Mouse (Mus musculus): ENCODE measurements around the gene Traf3ip2. TPM values are rescaled to one million over a fixed set of nuclear protein-coding genes. Genes with fewer than 3 reads are reported as not detected.
A peak's percentile ranks its signal among the peaks of the same experiment; 100 is the strongest.

Gene Traf3ip2
- polyA plus RNA-seq (2015; fragmentation: Nextera tagmentation; extraction: Ambion mirVana): 25.8 and 29.4 TPM in 2 replicates

DNA sequence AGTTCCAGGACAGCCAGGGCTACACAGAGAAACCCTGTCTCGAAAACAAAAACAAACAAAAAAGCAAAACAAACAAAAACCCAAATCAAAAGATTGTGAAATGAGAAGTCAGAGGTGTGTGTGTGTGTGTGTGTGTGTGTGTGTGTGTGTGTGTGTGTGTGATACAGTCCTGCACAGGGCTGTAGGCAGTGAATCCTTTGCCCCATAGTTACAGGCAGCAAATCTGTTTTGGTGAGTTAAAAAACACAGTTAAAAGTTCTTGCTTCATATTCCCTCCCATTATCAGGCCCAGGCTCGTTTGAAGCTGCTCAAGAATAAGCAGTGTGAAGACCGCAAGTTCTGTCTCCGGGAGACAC, at the start of gene Traf3ip2:
Gene Traf3ip2, plus strand, starts transcription at position 302 of the 356 bp plus-strand sequence.
- H3K4me2 ChIP-seq (replicated peaks): peak within 1 kb of the TSS; percentile 65
- H3K9ac ChIP-seq: peak within 1 kb of the TSS; percentile 50
- peak within 1 kb of the TSS; percentile 41 for H3K4me3 ChIP-seq (replicated peaks)
- H3K36me3 ChIP-seq: 0 out of 2 replicates have a peak, but pooled peaks cover 2% of the 10 kb centered on the region
- peak within 1 kb of the TSS; percentile 97 for H3K27ac ChIP-seq
- peaks cover 28% of the 10 kb centered on the region for H3K4me1 ChIP-seq (replicated peaks)
- WGBS: 19% methylated on average over 4 of the region's 4 CpGs
- ATAC-seq: peak; percentile 31
- H3K27me3 ChIP-seq (replicated peaks): no peaks in the 10 kb centered on the region
- no peaks in the 10 kb centered on the region for H3K9me3 ChIP-seq

DNA sequence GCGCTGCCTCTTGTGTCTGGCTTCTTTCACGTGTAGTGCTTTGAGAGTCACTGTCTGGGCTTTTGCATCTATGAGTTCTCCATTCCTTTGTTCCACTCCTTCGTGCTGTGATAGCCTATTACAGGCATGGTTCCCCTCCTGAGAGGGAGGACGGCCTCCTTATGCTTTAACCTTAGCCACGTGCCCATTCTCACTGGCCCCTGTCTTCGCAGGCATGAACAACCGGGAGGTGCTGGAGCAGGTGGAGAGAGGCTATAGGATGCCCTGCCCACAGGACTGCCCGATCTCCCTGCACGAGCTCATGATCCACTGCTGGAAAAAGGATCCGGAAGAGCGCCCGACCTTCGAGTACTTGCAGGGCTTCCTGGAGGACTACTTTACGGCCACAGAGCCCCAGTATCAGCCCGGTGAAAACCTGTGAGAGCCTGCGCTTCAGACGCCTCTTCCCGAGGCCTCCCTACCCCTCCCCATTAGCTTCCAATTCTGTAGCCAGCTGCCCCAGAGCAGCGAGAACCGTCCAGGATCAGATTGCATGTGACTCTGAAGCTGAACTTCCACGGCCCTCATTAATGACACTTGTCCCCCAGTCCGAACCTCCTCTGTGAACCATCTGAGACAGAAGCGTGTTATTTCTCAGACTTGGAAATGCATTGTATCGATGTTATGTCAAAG, 49.0 kb upstream of the Traf3ip2 start:
- peaks cover 12% of the 10 kb centered on the region for H3K4me1 ChIP-seq (replicated peaks)
- 43% methylated on average over 24 of the region's 24 CpGs for WGBS
- ATAC-seq: peak; percentile 25; the same call in 1 of the 2 replicates
- peak overlapping the region; percentile 48; the same call in 1 of the 2 replicates for H3K27ac ChIP-seq
- H3K4me2 ChIP-seq (replicated peaks): no peak overlapping the region
- no peaks in the 10 kb centered on the region for H3K9me3 ChIP-seq
- no peak overlapping the region for H3K4me3 ChIP-seq (replicated peaks)
- H3K36me3 ChIP-seq: no peaks in the 10 kb centered on the region
- H3K9ac ChIP-seq: no peak overlapping the region
- no peaks in the 10 kb centered on the region for H3K27me3 ChIP-seq (replicated peaks)

DNA sequence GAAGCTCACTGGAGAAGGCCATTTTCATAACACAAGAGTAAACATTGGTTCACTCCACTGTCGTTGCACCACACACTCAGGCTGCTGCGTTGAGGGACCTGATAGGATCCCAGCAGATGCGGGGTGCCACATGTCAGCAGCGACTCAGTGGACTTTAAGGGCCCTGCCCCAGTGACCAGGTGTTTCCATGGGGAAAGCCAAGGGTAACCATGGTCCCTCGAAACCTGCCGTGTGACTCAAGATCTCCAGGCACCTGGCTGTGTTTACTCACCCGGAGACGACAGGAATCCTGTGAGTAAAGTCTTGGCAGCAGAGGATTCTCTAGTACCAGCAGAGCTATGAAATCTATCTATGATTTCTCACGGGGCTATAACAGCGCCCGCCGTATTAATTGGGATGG, 45.8 kb upstream of the Traf3ip2 start:
- Histone ChIP-seq H3K36me3 (no peaks in the 10 kb centered on the region), H3K27me3 (replicated peaks) (no peaks in the 10 kb centered on the region), H3K4me3 (replicated peaks) (no peak overlapping the region), H3K9ac (no peak overlapping the region), H3K4me2 (replicated peaks) (no peak overlapping the region), H3K4me1 (replicated peaks) (peaks cover 27% of the 10 kb centered on the region), H3K27ac (no peak overlapping the region), H3K9me3 (no peaks in the 10 kb centered on the region)
- no peak for ATAC-seq
- WGBS: 77% methylated on average over 12 of the region's 12 CpGs

DNA sequence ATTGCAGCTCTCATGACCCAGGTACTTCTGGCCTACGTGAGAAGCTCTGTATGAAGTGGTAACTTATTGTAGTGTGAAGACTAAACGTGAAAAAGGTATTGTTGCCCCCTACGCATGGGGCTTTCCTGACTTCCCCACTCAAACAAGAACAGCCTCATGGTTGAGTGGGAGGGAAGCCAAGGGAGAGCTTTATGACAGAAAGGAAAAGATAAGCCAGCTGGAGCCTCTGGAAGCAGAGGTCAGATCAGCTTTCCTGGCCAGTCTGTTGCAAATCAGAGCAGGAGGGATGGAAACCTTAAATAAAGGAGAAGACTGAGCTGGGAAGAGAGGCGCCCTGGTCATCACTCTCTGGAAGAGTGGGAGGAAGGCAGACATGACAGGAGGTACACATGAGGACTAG, 43.7 kb upstream of the Traf3ip2 start:
- ATAC-seq: 0 out of 2 replicates have a peak, but pooled peaks have one; percentile 18
- WGBS: 67% methylated on average over 4 of the region's 4 CpGs

DNA sequence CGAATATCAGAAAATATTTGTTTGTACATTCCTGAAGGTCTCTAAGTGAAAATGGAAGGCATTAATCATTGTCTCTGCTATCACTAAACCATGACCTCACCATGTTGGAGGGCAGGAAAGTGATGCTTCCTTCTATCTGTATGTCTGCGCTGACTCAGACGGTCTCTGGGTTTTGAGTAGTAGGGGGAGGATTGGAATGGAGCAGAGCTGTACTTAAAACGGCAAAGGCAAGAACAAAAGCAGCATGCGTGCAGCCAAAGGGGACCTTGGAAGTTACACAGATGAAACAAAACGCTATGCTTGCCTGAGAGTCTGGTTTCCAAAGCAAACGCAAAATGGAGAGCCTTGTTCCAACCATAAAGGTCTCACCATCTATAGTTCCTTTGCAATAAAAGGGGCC, 41.7 kb upstream of the Traf3ip2 start:
- peak overlapping the region; percentile 56; the same call in 1 of the 2 replicates for H3K27ac ChIP-seq
- H3K36me3 ChIP-seq: no peaks in the 10 kb centered on the region
- H3K4me3 ChIP-seq (replicated peaks): no peak overlapping the region
- H3K9ac ChIP-seq: no peak overlapping the region
- no peaks in the 10 kb centered on the region for H3K9me3 ChIP-seq
- H3K4me2 ChIP-seq (replicated peaks): no peak overlapping the region
- H3K27me3 ChIP-seq (replicated peaks): no peaks in the 10 kb centered on the region
- WGBS: 27% methylated on average over 7 of the region's 7 CpGs
- peaks cover 24% of the 10 kb centered on the region for H3K4me1 ChIP-seq (replicated peaks)
- no peak for ATAC-seq

More for the DNA sequence above, 43.7 kb upstream of the Traf3ip2 start:
- Histone ChIP-seq H3K27ac (no peak overlapping the region), H3K4me2 (replicated peaks) (no peak overlapping the region), H3K4me3 (replicated peaks) (no peak overlapping the region), H3K36me3 (no peaks in the 10 kb centered on the region), H3K9ac (no peak overlapping the region), H3K9me3 (no peaks in the 10 kb centered on the region), H3K27me3 (replicated peaks) (no peaks in the 10 kb centered on the region), H3K4me1 (replicated peaks) (peaks cover 24% of the 10 kb centered on the region)

DNA sequence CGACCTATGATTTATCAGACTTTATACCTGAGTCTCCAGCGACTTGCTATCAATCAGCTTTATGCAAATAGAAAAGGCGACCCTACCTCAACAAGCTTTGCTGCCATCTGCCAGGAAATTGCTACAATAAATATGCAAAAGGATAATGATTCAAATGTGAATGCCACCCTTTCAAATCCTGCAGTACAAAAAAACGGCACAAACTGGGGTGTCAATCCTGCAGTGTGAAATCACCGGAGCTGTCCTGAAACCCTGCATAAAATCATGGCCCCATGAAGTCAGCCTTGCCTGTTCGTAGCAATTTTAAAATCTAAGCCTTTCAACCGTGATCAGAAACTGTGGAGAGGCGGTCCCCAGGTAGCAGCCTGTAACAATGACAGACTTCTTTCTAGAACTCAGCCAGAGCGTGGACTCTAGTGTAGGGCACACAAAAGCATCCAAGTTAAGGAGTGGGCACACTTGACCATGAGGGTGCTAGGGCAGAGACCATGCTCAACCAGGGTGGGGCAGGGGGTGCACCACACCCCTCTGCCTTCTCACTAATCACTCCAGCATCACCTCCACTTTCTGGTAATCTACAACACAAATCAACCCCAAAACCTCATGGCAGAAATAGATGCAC, 40.6 kb upstream of the Traf3ip2 start:
- H3K9me3 ChIP-seq: no peaks in the 10 kb centered on the region
- H3K4me2 ChIP-seq (replicated peaks): no peak overlapping the region
- H3K4me1 ChIP-seq (replicated peaks): peaks cover 24% of the 10 kb centered on the region
- H3K27ac ChIP-seq: no peak overlapping the region
- WGBS: 70% methylated on average over 9 of the region's 9 CpGs
- H3K9ac ChIP-seq: no peak overlapping the region
- no peak overlapping the region for H3K4me3 ChIP-seq (replicated peaks)
- ATAC-seq: peak; percentile 9; the same call in 1 of the 2 replicates
- no peaks in the 10 kb centered on the region for H3K27me3 ChIP-seq (replicated peaks)
- no peaks in the 10 kb centered on the region for H3K36me3 ChIP-seq

DNA sequence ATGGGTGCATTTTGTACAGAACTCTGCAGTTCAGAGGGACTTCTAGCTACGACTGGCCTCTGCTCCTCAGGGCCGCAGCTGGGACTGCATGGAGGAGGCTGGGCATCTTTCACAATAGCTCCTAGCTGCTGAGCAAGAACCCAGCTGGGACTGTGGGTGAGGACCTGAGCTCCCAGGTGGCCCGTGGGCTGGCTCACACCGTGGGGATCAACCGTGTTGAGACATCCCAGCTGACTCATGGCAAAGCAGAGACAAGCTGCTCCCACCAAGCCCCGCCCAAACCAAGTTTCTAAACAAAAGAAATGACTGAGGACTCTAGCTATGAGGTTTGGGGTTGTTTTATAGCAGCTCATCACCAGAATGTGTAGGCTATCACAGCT, 40.1 kb upstream of the Traf3ip2 start:
- no peaks in the 10 kb centered on the region for H3K36me3 ChIP-seq
- no peak overlapping the region for H3K4me3 ChIP-seq (replicated peaks)
- H3K27me3 ChIP-seq (replicated peaks): no peaks in the 10 kb centered on the region
- no peak overlapping the region for H3K9ac ChIP-seq
- 31% methylated on average over 6 of the region's 6 CpGs for WGBS
- ATAC-seq: peak; percentile 50
- H3K4me2 ChIP-seq (replicated peaks): no peak overlapping the region
- peaks cover 24% of the 10 kb centered on the region for H3K4me1 ChIP-seq (replicated peaks)
- no peaks in the 10 kb centered on the region for H3K9me3 ChIP-seq
- no peak overlapping the region for H3K27ac ChIP-seq

DNA sequence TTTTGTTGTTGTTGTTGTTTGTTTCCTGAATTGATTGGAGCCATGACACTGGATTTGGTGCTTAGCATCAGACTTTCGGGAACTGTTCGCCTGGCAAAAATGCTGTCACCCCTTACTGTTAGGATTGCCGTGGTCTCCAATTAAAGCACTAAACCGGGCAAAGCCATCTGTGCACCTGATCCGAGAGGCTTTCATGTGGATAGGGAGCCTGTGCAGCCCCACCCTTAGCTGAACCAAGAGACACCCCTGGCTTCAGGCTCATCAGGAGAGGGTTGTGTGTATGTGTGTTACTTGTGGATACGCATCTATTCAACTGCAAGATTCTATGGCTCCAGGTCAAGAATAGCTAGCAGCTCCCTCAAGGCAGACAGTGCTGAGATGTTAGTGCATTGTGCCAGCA, 36.3 kb upstream of the Traf3ip2 start:
- H3K27ac ChIP-seq: no peak overlapping the region
- H3K4me2 ChIP-seq (replicated peaks): no peak overlapping the region
- no peak overlapping the region for H3K4me3 ChIP-seq (replicated peaks)
- no peaks in the 10 kb centered on the region for H3K27me3 ChIP-seq (replicated peaks)
- H3K4me1 ChIP-seq (replicated peaks): peaks cover 10% of the 10 kb centered on the region
- H3K9ac ChIP-seq: no peak overlapping the region
- H3K9me3 ChIP-seq: no peaks in the 10 kb centered on the region
- ATAC-seq: no peak
- 93% methylated on average over 6 of the region's 6 CpGs for WGBS
- H3K36me3 ChIP-seq: no peaks in the 10 kb centered on the region

DNA sequence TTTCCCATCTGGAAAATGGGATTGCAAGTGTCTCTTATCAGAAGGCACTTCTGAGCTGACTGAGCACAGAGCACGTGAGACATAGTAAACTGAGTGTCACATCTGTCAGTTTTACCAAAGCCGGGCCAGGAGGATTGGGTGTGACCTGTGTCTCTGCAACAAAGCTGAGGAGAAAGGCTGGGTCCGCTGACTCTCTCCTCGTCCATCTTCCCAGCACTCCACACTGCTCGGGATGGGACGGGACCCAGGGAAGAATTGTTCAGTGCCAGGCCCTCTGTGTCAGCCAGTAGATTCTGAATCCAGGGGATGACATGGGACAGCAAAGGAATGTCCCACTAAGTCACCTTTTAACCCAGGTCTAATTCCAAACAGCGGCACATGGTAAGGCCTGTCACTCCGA, 32.3 kb upstream of the Traf3ip2 start:
- no peaks in the 10 kb centered on the region for H3K27me3 ChIP-seq (replicated peaks)
- H3K27ac ChIP-seq: no peak overlapping the region
- no peak overlapping the region for H3K4me2 ChIP-seq (replicated peaks)
- H3K9ac ChIP-seq: no peak overlapping the region
- H3K9me3 ChIP-seq: no peaks in the 10 kb centered on the region
- no peak for ATAC-seq
- H3K4me3 ChIP-seq (replicated peaks): no peak overlapping the region
- H3K36me3 ChIP-seq: no peaks in the 10 kb centered on the region
- 78% methylated on average over 8 of the region's 8 CpGs for WGBS
- H3K4me1 ChIP-seq (replicated peaks): no peaks in the 10 kb centered on the region

DNA sequence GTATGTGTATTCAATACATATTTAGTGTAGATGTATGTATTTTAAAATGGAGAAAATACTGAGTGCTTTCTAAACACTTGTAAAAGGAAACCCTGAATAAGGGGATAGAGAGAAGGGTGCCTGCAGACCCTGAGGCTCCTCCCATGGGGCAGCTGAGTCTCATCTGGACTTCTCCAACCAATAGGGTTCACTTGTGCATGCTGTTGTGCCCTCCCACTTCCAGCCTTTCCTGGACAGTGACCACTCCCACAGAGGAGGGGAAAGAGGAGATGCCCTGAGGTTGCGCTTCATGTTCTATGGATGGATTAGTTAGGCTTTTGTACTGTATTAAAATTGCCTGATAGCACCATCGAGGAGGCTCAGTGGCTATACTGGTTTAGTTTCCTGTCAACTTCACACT, 30.3 kb upstream of the Traf3ip2 start:
- H3K27ac ChIP-seq: no peak overlapping the region
- ATAC-seq: 0 out of 2 replicates have a peak, but pooled peaks have one; percentile 34
- no peak overlapping the region for H3K4me3 ChIP-seq (replicated peaks)
- H3K36me3 ChIP-seq: no peaks in the 10 kb centered on the region
- H3K4me2 ChIP-seq (replicated peaks): no peak overlapping the region
- WGBS: 85% methylated on average over 2 of the region's 2 CpGs
- no peaks in the 10 kb centered on the region for H3K4me1 ChIP-seq (replicated peaks)
- no peaks in the 10 kb centered on the region for H3K9me3 ChIP-seq
- H3K27me3 ChIP-seq (replicated peaks): no peaks in the 10 kb centered on the region
- no peak overlapping the region for H3K9ac ChIP-seq

DNA sequence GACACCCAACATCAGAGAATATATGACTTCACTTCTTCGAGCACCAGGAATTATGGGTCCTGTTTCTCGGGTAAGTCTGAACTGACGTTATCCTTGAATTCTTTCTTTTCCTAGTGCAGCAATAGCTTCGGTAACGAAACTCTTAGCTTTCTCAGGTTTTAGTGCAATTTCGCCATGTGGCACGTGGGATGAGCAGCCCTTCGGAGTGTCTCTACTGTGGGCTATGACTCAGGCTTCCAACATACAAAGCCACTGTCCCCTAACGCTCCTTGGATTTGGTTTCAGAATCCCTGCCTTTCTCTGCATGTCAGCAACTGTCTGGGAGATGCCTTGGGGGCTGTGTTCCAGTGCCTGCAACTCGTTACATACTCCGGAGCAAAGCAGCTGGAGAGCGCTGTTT, 29.0 kb upstream of the Traf3ip2 start:
- 85% methylated on average over 12 of the region's 12 CpGs for WGBS
- Histone ChIP-seq H3K9ac (no peak overlapping the region), H3K27me3 (replicated peaks) (no peaks in the 10 kb centered on the region), H3K27ac (no peak overlapping the region), H3K4me1 (replicated peaks) (0 out of 2 replicates have a peak, but pooled peaks cover 4% of the 10 kb centered on the region), H3K4me2 (replicated peaks) (no peak overlapping the region), H3K9me3 (no peaks in the 10 kb centered on the region), H3K36me3 (no peaks in the 10 kb centered on the region), H3K4me3 (replicated peaks) (no peak overlapping the region)
- ATAC-seq: no peak

DNA sequence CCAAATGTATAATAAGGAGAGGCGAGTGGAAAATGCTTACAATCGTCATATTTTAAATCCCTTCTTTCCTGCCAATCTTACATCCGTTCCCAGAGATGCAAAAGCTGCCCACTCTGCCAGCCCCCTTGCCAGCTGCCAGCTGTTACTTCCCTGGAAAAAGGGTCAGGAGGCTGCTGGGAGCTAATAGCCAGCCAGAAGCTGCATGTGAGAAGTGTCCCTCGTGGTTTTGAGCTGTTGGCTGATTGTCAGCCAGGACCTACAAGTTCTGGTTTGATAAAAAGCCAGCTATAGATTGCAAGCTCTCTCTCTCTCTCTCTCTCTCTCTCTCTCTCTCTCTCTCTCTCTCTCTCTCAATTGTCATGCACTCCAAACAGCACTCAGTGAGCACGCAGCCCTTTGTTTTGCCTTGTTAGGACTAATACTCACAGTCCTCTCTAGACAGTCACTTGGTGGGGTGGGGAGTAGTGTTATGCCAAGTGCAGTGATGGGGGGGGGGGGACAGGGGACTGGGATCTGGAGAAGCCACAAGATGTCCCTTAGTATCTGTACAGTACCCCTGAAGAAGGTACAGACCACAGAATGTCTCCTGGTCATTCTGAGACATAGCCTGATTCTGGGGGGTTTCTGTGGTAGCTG, 25.3 kb upstream of the Traf3ip2 start:
- 0 out of 2 replicates have a peak, but pooled peaks cover 4% of the 10 kb centered on the region for H3K4me1 ChIP-seq (replicated peaks)
- no peaks in the 10 kb centered on the region for H3K9me3 ChIP-seq
- H3K27me3 ChIP-seq (replicated peaks): no peaks in the 10 kb centered on the region
- no peak overlapping the region for H3K4me3 ChIP-seq (replicated peaks)
- H3K27ac ChIP-seq: no peak overlapping the region
- H3K4me2 ChIP-seq (replicated peaks): no peak overlapping the region
- H3K36me3 ChIP-seq: no peaks in the 10 kb centered on the region
- no peak for ATAC-seq
- WGBS: 53% methylated on average over 5 of the region's 5 CpGs
- H3K9ac ChIP-seq: no peak overlapping the region
